ENCODE assay signal across 8 mouse cellular contexts in the genomic region with DNA sequence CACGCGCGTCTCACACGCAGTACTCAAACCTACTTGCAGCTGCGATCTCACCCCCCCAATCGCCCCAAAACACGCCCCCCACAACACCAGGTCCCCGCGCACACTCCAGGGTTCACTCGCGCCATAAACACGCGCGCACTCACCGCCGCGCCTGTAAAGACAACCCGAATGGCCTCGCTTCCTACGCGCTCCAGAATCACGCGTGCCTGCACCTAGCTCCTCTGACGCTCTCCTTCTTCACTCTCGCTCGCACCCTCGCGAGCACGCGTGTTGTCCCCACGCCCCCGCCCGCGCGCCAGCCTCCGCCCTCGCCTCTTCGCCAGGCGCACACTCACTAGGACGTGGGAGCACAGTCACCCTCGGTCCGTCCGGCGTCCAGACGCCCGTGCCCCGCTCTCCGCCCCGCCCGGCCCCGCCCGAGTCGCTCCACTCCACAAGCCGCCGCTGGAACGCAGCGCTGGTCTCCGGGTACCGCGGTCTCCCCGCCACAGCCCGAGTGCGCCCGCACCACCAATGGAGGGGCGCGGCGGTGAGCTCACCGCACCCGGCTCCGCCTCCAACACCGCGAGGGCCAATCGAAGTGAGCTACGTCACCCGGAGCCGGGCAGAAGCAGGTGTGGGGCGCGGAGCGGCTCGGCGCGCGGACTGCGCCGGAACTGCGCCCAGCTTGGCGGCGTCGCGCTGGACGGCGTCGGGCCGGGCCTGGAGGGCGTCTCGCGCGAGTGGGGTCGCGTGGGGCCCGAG. TPM values are rescaled to one million over a fixed set of nuclear protein-coding genes. Genes with fewer than 3 reads are reported as not detected.
DNase-seq lines count a peak whose midpoint lies in the region; ATAC-seq and TF ChIP-seq lines count a peak whose summit lies in the region.

No protein-coding gene starts in this region.

- WGBS in embryonic facial prominence, embryonic 14.5 days, result under 1% methylated on average over 53 of the region's 101 CpGs
- under 1% methylated on average over 97 of the region's 101 CpGs for WGBS in heart, embryonic 10.5 days
- under 1% methylated on average over 70 of the region's 101 CpGs for WGBS in limb, embryonic 14.5 days
- WGBS in midbrain, embryonic 15.5 days, result under 1% methylated on average over 101 of the region's 101 CpGs
- WGBS in spleen, adult 2 months, result 2% methylated on average over 97 of the region's 101 CpGs

- H3K27ac ChIP-seq in embryonic facial prominence, embryonic 14.5 days (replicated peaks; ENCODE audit: low read depth, low read length), result peak overlapping the region; percentile 54
- peak overlapping the region; percentile 95 for H3K27ac ChIP-seq in heart, embryonic 10.5 days
- no peak overlapping the region for H3K27ac ChIP-seq in limb, embryonic 14.5 days (replicated peaks; ENCODE audit: low read depth, low read length)
- peak overlapping the region; percentile 98 for H3K27ac ChIP-seq in midbrain, embryonic 15.5 days
- no peak overlapping the region for H3K27ac ChIP-seq in spleen, adult 2 months (ENCODE audit: insufficient read depth, low read length)

- peak overlapping the region; percentile 100 for H3K4me2 ChIP-seq in embryonic facial prominence, embryonic 14.5 days (ENCODE audit: low read depth, low read length)
- peak overlapping the region; percentile 100 for H3K4me2 ChIP-seq in limb, embryonic 14.5 days (replicated peaks; ENCODE audit: low read depth, low read length, severe bottlenecking)
- peak overlapping the region; percentile 70 for H3K4me2 ChIP-seq in midbrain, embryonic 15.5 days

- H3K27me3 ChIP-seq in embryonic facial prominence, embryonic 14.5 days (replicated peaks; ENCODE audit: control insufficient read depth, insufficient read depth, low read length), result peaks cover 28% of the 10 kb centered on the region
- H3K27me3 ChIP-seq in heart, embryonic 10.5 days (ENCODE audit: insufficient read depth, poor library complexity, severe bottlenecking), result peaks cover 47% of the 10 kb centered on the region
- peaks cover 13% of the 10 kb centered on the region for H3K27me3 ChIP-seq in limb, embryonic 14.5 days (ENCODE audit: control insufficient read depth, insufficient read depth, low read length)
- no peaks in the 10 kb centered on the region for H3K27me3 ChIP-seq in midbrain, embryonic 15.5 days (replicated peaks)
- peaks cover 17% of the 10 kb centered on the region for H3K27me3 ChIP-seq in spleen, adult 2 months (ENCODE audit: control insufficient read depth, insufficient read depth, low read length)

- peak overlapping the region; percentile 65 for H3K4me3 ChIP-seq in embryonic facial prominence, embryonic 14.5 days (ENCODE audit: low read depth, low read length)
- H3K4me3 ChIP-seq in heart, embryonic 10.5 days, result peak overlapping the region; percentile 91
- peak overlapping the region; percentile 68 for H3K4me3 ChIP-seq in limb, embryonic 14.5 days (replicated peaks; ENCODE audit: low read length)
- H3K4me3 ChIP-seq in midbrain, embryonic 15.5 days, result peak overlapping the region; percentile 85
- peak overlapping the region; percentile 48 for H3K4me3 ChIP-seq in spleen, adult 2 months (ENCODE audit: extremely low read depth, insufficient read depth, insufficient read length)

- ATAC-seq in embryonic facial prominence, embryonic 14.5 days (ENCODE audit: low read depth), result peak; percentile 99
- peak; percentile 99 for ATAC-seq in limb, embryonic 14.5 days (ENCODE audit: low FRiP score, low read depth)
- ATAC-seq in midbrain, embryonic 15.5 days (replicated peaks), result peak; percentile 98
- no peak for ATAC-seq in erythroid progenitor cell, adult 5-6 weeks (replicated peaks; ENCODE audit: low FRiP score, poor library complexity, severe bottlenecking)

- H3K36me3 ChIP-seq in embryonic facial prominence, embryonic 14.5 days (ENCODE audit: control insufficient read depth, insufficient read depth, low read length), result no peaks in the 10 kb centered on the region
- no peaks in the 10 kb centered on the region for H3K36me3 ChIP-seq in heart, embryonic 10.5 days
- H3K36me3 ChIP-seq in limb, embryonic 14.5 days (ENCODE audit: control insufficient read depth, insufficient read depth, low read length), result no peaks in the 10 kb centered on the region
- no peaks in the 10 kb centered on the region for H3K36me3 ChIP-seq in midbrain, embryonic 15.5 days (replicated peaks)
- H3K36me3 ChIP-seq in spleen, adult 2 months (ENCODE audit: control insufficient read depth, insufficient read depth, low read length), result no peaks in the 10 kb centered on the region

- peak; percentile 98 for DNase-seq in brain, embryonic 14.5 days (ENCODE audit: low read depth)
- DNase-seq in embryonic facial prominence, embryonic 14.5 days (ENCODE audit: low spot score), result peak; percentile 97
- peak; percentile 96 for DNase-seq in heart, embryonic 10.5 days (ENCODE audit: low spot score)
- DNase-seq in kidney, adult 9 months, result peak; percentile 75
- DNase-seq in limb, embryonic 14.5 days (ENCODE audit: low spot score), result peak; percentile 89
- peak; percentile 28 to 59 for DNase-seq in spleen, adult 2 months (ENCODE audit: low read depth in 1 of 2, low spot score in 2 of 2)

- H3K9me3 ChIP-seq in embryonic facial prominence, embryonic 14.5 days (ENCODE audit: control insufficient read depth, low read length), result no peaks in the 10 kb centered on the region
- H3K9me3 ChIP-seq in heart, embryonic 10.5 days, result no peaks in the 10 kb centered on the region
- no peaks in the 10 kb centered on the region for H3K9me3 ChIP-seq in limb, embryonic 14.5 days (ENCODE audit: control insufficient read depth, low read length)
- no peaks in the 10 kb centered on the region for H3K9me3 ChIP-seq in midbrain, embryonic 15.5 days

- no peak for TF ChIP-seq CTCF in brain, embryonic 14.5 days (IDR thresholded peaks at IDR 0.05; ENCODE audit: borderline replicate concordance, extremely low read depth, insufficient read depth, insufficient read length)
- TF ChIP-seq CTCF in spleen, adult 2 months (IDR thresholded peaks at IDR 0.05; ENCODE audit: extremely low read depth, insufficient read depth, insufficient read length, insufficient replicate concordance), result no peak

- H3K9ac ChIP-seq in embryonic facial prominence, embryonic 14.5 days (ENCODE audit: low read depth, low read length), result peak overlapping the region; percentile 73
- H3K9ac ChIP-seq in limb, embryonic 14.5 days (ENCODE audit: low read depth, low read length, severe bottlenecking), result peak overlapping the region; percentile 65
- H3K9ac ChIP-seq in midbrain, embryonic 15.5 days, result peak overlapping the region; percentile 93

- TF ChIP-seq POLR2A in brain, embryonic 14.5 days (IDR thresholded peaks at IDR 0.05; ENCODE audit: borderline replicate concordance, extremely low read depth, insufficient read depth, insufficient read length, poor library complexity, severe bottlenecking), result peak; percentile 83
- no peak for TF ChIP-seq POLR2A in limb, embryonic 14.5 days (IDR thresholded peaks at IDR 0.05; ENCODE audit: borderline replicate concordance, extremely low read depth, insufficient read depth, insufficient read length)
- no peak for TF ChIP-seq POLR2A in spleen, adult 2 months (IDR thresholded peaks at IDR 0.05; ENCODE audit: low read depth, low read length)

- 0 out of 2 replicates have a peak, but pooled peaks cover 3% of the 10 kb centered on the region for H3K4me1 ChIP-seq in embryonic facial prominence, embryonic 14.5 days (ENCODE audit: control insufficient read depth, insufficient read depth, low read length)
- peaks cover 44% of the 10 kb centered on the region for H3K4me1 ChIP-seq in heart, embryonic 10.5 days
- no peaks in the 10 kb centered on the region for H3K4me1 ChIP-seq in limb, embryonic 14.5 days (ENCODE audit: control insufficient read depth, insufficient read depth, low read length)
- H3K4me1 ChIP-seq in midbrain, embryonic 15.5 days, result peaks cover 38% of the 10 kb centered on the region
- H3K4me1 ChIP-seq in spleen, adult 2 months (ENCODE audit: control insufficient read depth, insufficient read depth, insufficient read length), result peaks cover 9% of the 10 kb centered on the region

RNA-seq across cellular contexts. Expression of a gene that starts 18.8 kb away (rescaled TPM):
- not detected in 2 replicates for polyA plus RNA-seq in brain, embryonic 14.5 days (2012; rRNA removed)
- not detected in 2 replicates for polyA plus RNA-seq in embryonic facial prominence, embryonic 14.5 days (2014; fragmentation: Nextera tagmentation; extraction: Ambion mirVana)
- polyA plus RNA-seq in heart, embryonic 10.5 days (2016; fragmentation: Nextera tagmentation; extraction: Ambion mirVana), result not detected in 2 replicates
- not detected in 2 replicates for polyA plus RNA-seq in limb, embryonic 14.5 days (2012; rRNA removed)
- polyA plus RNA-seq in limb, embryonic 14.5 days (2014; fragmentation: Nextera tagmentation; extraction: Ambion mirVana), result not detected in 2 replicates
- 0.24 and 0.48 TPM in 2 replicates for polyA plus RNA-seq in midbrain, embryonic 15.5 days (2015; fragmentation: Nextera tagmentation; extraction: Ambion mirVana)
- polyA plus RNA-seq in spleen, adult 2 months (2012; rRNA removed), result not detected in 2 replicates
- total RNA-seq in erythroid progenitor cell, adult 5-6 weeks (2015; ENCODE audit: low replicate concordance), result not detected in 2 replicates
- total RNA-seq in erythroid progenitor cell, adult 5-6 weeks (2017; ENCODE audit: low replicate concordance), result not detected in 2 replicates

RNA-seq across cellular contexts. Expression of a gene that starts 50.4 kb away (rescaled TPM):
- polyA plus RNA-seq in brain, embryonic 14.5 days (2012; rRNA removed), result 55.8 and 55.9 TPM in 2 replicates
- polyA plus RNA-seq in embryonic facial prominence, embryonic 14.5 days (2014; fragmentation: Nextera tagmentation; extraction: Ambion mirVana), result 51.7 and 54.5 TPM in 2 replicates
- 105 and 113 TPM in 2 replicates for polyA plus RNA-seq in heart, embryonic 10.5 days (2016; fragmentation: Nextera tagmentation; extraction: Ambion mirVana)
- polyA plus RNA-seq in limb, embryonic 14.5 days (2012; rRNA removed), result 93.0 and 94.8 TPM in 2 replicates
- polyA plus RNA-seq in limb, embryonic 14.5 days (2014; fragmentation: Nextera tagmentation; extraction: Ambion mirVana), result 50.7 and 55.1 TPM in 2 replicates
- polyA plus RNA-seq in midbrain, embryonic 15.5 days (2015; fragmentation: Nextera tagmentation; extraction: Ambion mirVana), result 48.5 and 52.4 TPM in 2 replicates
- polyA plus RNA-seq in spleen, adult 2 months (2012; rRNA removed), result 15.5 and 16.7 TPM in 2 replicates
- 73.8 and 73.9 TPM in 2 replicates for total RNA-seq in erythroid progenitor cell, adult 5-6 weeks (2015; ENCODE audit: low replicate concordance)
- total RNA-seq in erythroid progenitor cell, adult 5-6 weeks (2017; ENCODE audit: low replicate concordance), result 29.7 and 52.1 TPM in 2 replicates

Comparison
In these comparisons a context has a peak if more than half of its experiments do, and no peak if none do; other contexts are left out.
1. DNase-seq: peak in every context shown above with its lines; median percentile 98 in brain, embryonic 14.5 days; 97 in embryonic facial prominence, embryonic 14.5 days; 96 in heart, embryonic 10.5 days; 89 in limb, embryonic 14.5 days; 75 in kidney, adult 9 months; 44 in spleen, adult 2 months.
2. H3K27ac ChIP-seq: peak in embryonic facial prominence, embryonic 14.5 days (single experiment), heart, embryonic 10.5 days (single experiment) and midbrain, embryonic 15.5 days (single experiment); none in limb, embryonic 14.5 days (single experiment) and spleen, adult 2 months (single experiment).
3. Peak in every context shown above with its lines, with median percentiles within 50 percentile points of each other: H3K4me2 ChIP-seq, H3K4me3 ChIP-seq and H3K9ac ChIP-seq.